Mouse (Mus musculus): ENCODE results near the gene Swi5. TPM values are rescaled to one million over a fixed set of nuclear protein-coding genes. Genes with fewer than 3 reads are reported as not detected.

Gene Swi5
- polyA plus RNA-seq, 1 experiment from 2014 or later: 445 TPM

GRCm38 (mm10) chr2:32325342-32325741 lies 37.5 kb upstream of the Swi5 start:
- no peak overlapping the region for H3K4me2 ChIP-seq (ENCODE audit: low read length)
- no peaks in the 10 kb centered on the region; the same call in 1 of the 2 replicates for H3K4me1 ChIP-seq (replicated peaks; ENCODE audit: insufficient read depth, low read length)
- WGBS: 23% methylated on average over 7 of the region's 7 CpGs
- H3K4me3 ChIP-seq (replicated peaks; ENCODE audit: low read depth, low read length): no peak overlapping the region
- H3K36me3 ChIP-seq (ENCODE audit: insufficient read depth, low read length): no peaks in the 10 kb centered on the region
- no peak for TF ChIP-seq CTCF (IDR thresholded peaks at IDR 0.05; ENCODE audit: low read depth)
- ATAC-seq (replicated peaks; ENCODE audit: low FRiP score, low read depth) (no peak), DNase-seq (ENCODE audit: low spot score) (no peak)
- H3K27me3 ChIP-seq (ENCODE audit: insufficient read depth, low read length): no peaks in the 10 kb centered on the region
- no peak overlapping the region for H3K9ac ChIP-seq (ENCODE audit: low read depth, low read length)
- H3K9me3 ChIP-seq (replicated peaks; ENCODE audit: low read length): no peaks in the 10 kb centered on the region
- H3K27ac ChIP-seq: no peak overlapping the region

- Histone ChIP-seq H3K36me3 (ENCODE audit: insufficient read depth, low read length) (no peaks in the 10 kb centered on the region), H3K27me3 (ENCODE audit: insufficient read depth, low read length) (no peaks in the 10 kb centered on the region), H3K4me2 (ENCODE audit: low read length) (no peak overlapping the region), H3K27ac (no peak overlapping the region), H3K4me1 (replicated peaks; ENCODE audit: insufficient read depth, low read length) (peaks cover 8% of the 10 kb centered on the region; the same call in 1 of the 2 replicates), H3K9me3 (replicated peaks; ENCODE audit: low read length) (no peaks in the 10 kb centered on the region), H3K9ac (ENCODE audit: low read depth, low read length) (no peak overlapping the region), H3K4me3 (replicated peaks; ENCODE audit: low read depth, low read length) (no peak overlapping the region)
- DNase-seq (ENCODE audit: low spot score): no peak
- 66% methylated on average over 4 of the region's 4 CpGs for WGBS
- 0 out of 2 replicates have a peak, but pooled peaks have one; percentile 18 for TF ChIP-seq CTCF (IDR thresholded peaks at IDR 0.05; ENCODE audit: low read depth)
- no peak for ATAC-seq (replicated peaks; ENCODE audit: low FRiP score, low read depth)
Measured at GRCm38 (mm10) chr2:32324322-32324721, 36.4 kb upstream of the Swi5 start.

GRCm38 (mm10) chr2:32322754-32323741 lies 35.2 kb upstream of the Swi5 start:
- WGBS: 79% methylated on average over 7 of the region's 7 CpGs
- Histone ChIP-seq H3K9ac (ENCODE audit: low read depth, low read length) (no peak overlapping the region), H3K4me2 (ENCODE audit: low read length) (no peak overlapping the region), H3K4me3 (replicated peaks; ENCODE audit: low read depth, low read length) (no peak overlapping the region), H3K27me3 (ENCODE audit: insufficient read depth, low read length) (no peaks in the 10 kb centered on the region), H3K9me3 (replicated peaks; ENCODE audit: low read length) (no peaks in the 10 kb centered on the region), H3K4me1 (replicated peaks; ENCODE audit: insufficient read depth, low read length) (peaks cover 12% of the 10 kb centered on the region; the same call in 1 of the 2 replicates), H3K36me3 (ENCODE audit: insufficient read depth, low read length) (no peaks in the 10 kb centered on the region), H3K27ac (no peak overlapping the region)
- ATAC-seq (replicated peaks; ENCODE audit: low FRiP score, low read depth) (no peak), DNase-seq (ENCODE audit: low spot score) (no peak)
- no peak for TF ChIP-seq CTCF (IDR thresholded peaks at IDR 0.05; ENCODE audit: low read depth)

GRCm38 (mm10) chr2:32321591-32322298 lies 33.9 kb upstream of the Swi5 start:
- peak; percentile 26; the same call in 1 of the 2 replicates for ATAC-seq (replicated peaks; ENCODE audit: low FRiP score, low read depth)
- no peaks in the 10 kb centered on the region for H3K36me3 ChIP-seq (ENCODE audit: insufficient read depth, low read length)
- peaks cover 22% of the 10 kb centered on the region for H3K4me1 ChIP-seq (replicated peaks; ENCODE audit: insufficient read depth, low read length)
- no peaks in the 10 kb centered on the region for H3K27me3 ChIP-seq (ENCODE audit: insufficient read depth, low read length)
- H3K4me3 ChIP-seq (replicated peaks; ENCODE audit: low read depth, low read length): no peak overlapping the region
- no peak overlapping the region for H3K9ac ChIP-seq (ENCODE audit: low read depth, low read length)
- DNase-seq (ENCODE audit: low spot score): no peak
- H3K9me3 ChIP-seq (replicated peaks; ENCODE audit: low read length): no peaks in the 10 kb centered on the region
- TF ChIP-seq CTCF (IDR thresholded peaks at IDR 0.05; ENCODE audit: low read depth): no peak
- H3K4me2 ChIP-seq (ENCODE audit: low read length): no peak overlapping the region
- WGBS: 67% methylated on average over 9 of the region's 9 CpGs
- H3K27ac ChIP-seq: no peak overlapping the region

GRCm38 (mm10) chr2:32320721-32321120 lies 32.8 kb upstream of the Swi5 start:
- no peak for TF ChIP-seq CTCF (IDR thresholded peaks at IDR 0.05; ENCODE audit: low read depth)
- H3K4me3 ChIP-seq (replicated peaks; ENCODE audit: low read depth, low read length): no peak overlapping the region
- no peak for ATAC-seq (replicated peaks; ENCODE audit: low FRiP score, low read depth)
- no peaks in the 10 kb centered on the region for H3K27me3 ChIP-seq (ENCODE audit: insufficient read depth, low read length)
- no peak overlapping the region for H3K9ac ChIP-seq (ENCODE audit: low read depth, low read length)
- H3K4me1 ChIP-seq (replicated peaks; ENCODE audit: insufficient read depth, low read length): peaks cover 27% of the 10 kb centered on the region
- no peaks in the 10 kb centered on the region for H3K9me3 ChIP-seq (replicated peaks; ENCODE audit: low read length)
- no peaks in the 10 kb centered on the region for H3K36me3 ChIP-seq (ENCODE audit: insufficient read depth, low read length)
- 63% methylated on average over 11 of the region's 11 CpGs for WGBS
- no peak for DNase-seq (ENCODE audit: low spot score)
- no peak overlapping the region for H3K4me2 ChIP-seq (ENCODE audit: low read length)
- H3K27ac ChIP-seq: no peak overlapping the region
